Mouse (Mus musculus) liver, postnatal 0 days (tissue): ENCODE measurements around the gene Cdh12.

Experiments used
- CTCF ChIP-seq: sonication (generic); IDR thresholded peaks from 2 replicates; pipeline ENCODE4 v1.5.1; 2016; ENCODE audit warnings: antibody characterized with exemption, low read depth
- EP300 ChIP-seq: IDR thresholded peaks from 2 replicates; pipeline ENCODE4 v1.6.1; 2016; ENCODE audit warnings: antibody characterized with exemption, low read depth, mild to moderate bottlenecking

DNA sequence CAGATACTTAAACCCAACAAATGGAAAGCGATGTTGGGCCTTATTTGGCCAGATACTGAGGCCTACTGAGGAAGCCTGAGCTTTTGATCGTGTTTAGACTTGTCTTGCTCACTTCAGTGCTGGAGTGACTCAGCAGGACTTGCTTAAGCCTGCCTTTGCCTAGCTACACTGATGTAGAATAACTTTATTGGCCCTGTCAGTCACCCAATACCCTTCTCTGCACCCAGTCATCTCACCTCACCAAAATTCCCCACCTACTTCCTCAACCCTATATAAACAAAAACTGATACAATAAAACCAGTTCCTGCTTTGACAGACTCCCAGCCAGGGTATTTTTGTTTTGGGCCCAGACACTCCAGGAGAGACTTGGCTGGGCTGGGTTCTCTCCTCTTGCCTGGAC lies 12.7 kb upstream of the Cdh12 start:
- TF ChIP-seq CTCF (no peak), EP300 (no peak)
